Mouse (Mus musculus) small intestine, adult 2 months (tissue): ENCODE measurements around the gene Dnajc30.

Experiments
- CTCF ChIP-seq: fragments of 200-500 bp; IDR thresholded peaks from 2 replicates; pipeline ENCODE4 v1.5.1; 2012; ENCODE audit warnings: low read depth, mild to moderate bottlenecking, control low read depth, inconsistent platforms, low read length, moderate library complexity, mixed read lengths; ENCODE audit not compliant: insufficient replicate concordance, insufficient read length; ENCODE audit errors: extremely low read depth
- POLR2A ChIP-seq: fragments of 200-500 bp; IDR thresholded peaks from 2 replicates; pipeline ENCODE4 v1.6.1; 2012; ENCODE audit warnings: low read depth, mild to moderate bottlenecking, control low read depth, inconsistent platforms, low read length, moderate library complexity

- TF ChIP-seq CTCF = no peak
- TF ChIP-seq POLR2A = no peak
Observed at GRCm38 (mm10) chr5:135044575-135044974, 19.4 kb upstream of the Dnajc30 start.
